Mouse (Mus musculus): ENCODE data around the gene Srcin1. TPM values are rescaled to one million over a fixed set of nuclear protein-coding genes. Genes with fewer than 3 reads are reported as not detected.

Srcin1 gene
- polyA plus RNA-seq, 1 experiment from 2014 or later, result 0.48 TPM

GRCm38 (mm10) chr11:97489589-97490324 lies 86.2 kb downstream of the Srcin1 start:
- H3K4me2 ChIP-seq (replicated peaks), result no peak overlapping the region
- no peak overlapping the region for H3K9ac ChIP-seq
- H3K4me1 ChIP-seq, result 0 out of 2 replicates have a peak, but pooled peaks cover 4% of the 10 kb centered on the region
- H3K4me3 ChIP-seq, result no peak overlapping the region
- H3K36me3 ChIP-seq, result peaks cover 83% of the 10 kb centered on the region
- 33% methylated on average over 16 of the region's 16 CpGs for WGBS
- H3K27me3 ChIP-seq, result no peaks in the 10 kb centered on the region
- peak; percentile 67 for ATAC-seq (ENCODE audit: low FRiP score, low read depth)
- no peaks in the 10 kb centered on the region for H3K9me3 ChIP-seq
- no peak overlapping the region for H3K27ac ChIP-seq

- ATAC-seq (ENCODE audit: low FRiP score, low read depth), result no peak
- Histone ChIP-seq H3K27ac (no peak overlapping the region), H3K27me3 (no peaks in the 10 kb centered on the region), H3K4me3 (no peak overlapping the region), H3K4me2 (replicated peaks) (no peak overlapping the region), H3K36me3 (peaks cover 80% of the 10 kb centered on the region), H3K9ac (no peak overlapping the region; the same call in 1 of the 2 replicates), H3K9me3 (no peaks in the 10 kb centered on the region), H3K4me1 (0 out of 2 replicates have a peak, but pooled peaks cover 4% of the 10 kb centered on the region)
- WGBS, result 72% methylated on average over 3 of the region's 3 CpGs
These were observed 88.3 kb downstream of the Srcin1 start for GRCm38 (mm10) chr11:97487656-97488055.

- peaks cover 80% of the 10 kb centered on the region for H3K36me3 ChIP-seq
- H3K27ac ChIP-seq, result no peak overlapping the region
- 80% methylated on average over 8 of the region's 8 CpGs for WGBS
These were observed 90.3 kb downstream of the Srcin1 start for GRCm38 (mm10) chr11:97485661-97486060.

GRCm38 (mm10) chr11:97479824-97480223 lies 96.2 kb downstream of the Srcin1 start:
- no peak overlapping the region for H3K27ac ChIP-seq
- H3K27me3 ChIP-seq, result no peaks in the 10 kb centered on the region
- no peak overlapping the region for H3K4me3 ChIP-seq
- H3K36me3 ChIP-seq, result peaks cover 94% of the 10 kb centered on the region
- H3K9me3 ChIP-seq, result no peaks in the 10 kb centered on the region
- H3K4me1 ChIP-seq, result peaks cover 10% of the 10 kb centered on the region; the same call in 1 of the 2 replicates
- no peak overlapping the region for H3K9ac ChIP-seq
- no peak for ATAC-seq (ENCODE audit: low FRiP score, low read depth)
- H3K4me2 ChIP-seq (replicated peaks), result no peak overlapping the region
- 90% methylated on average over 8 of the region's 8 CpGs for WGBS

More at GRCm38 (mm10) chr11:97485661-97486060, 90.3 kb downstream of the Srcin1 start:
- H3K4me1 ChIP-seq, result peaks cover 15% of the 10 kb centered on the region; the same call in 1 of the 2 replicates
- no peaks in the 10 kb centered on the region for H3K9me3 ChIP-seq
- no peak overlapping the region for H3K4me3 ChIP-seq
- no peak for ATAC-seq (ENCODE audit: low FRiP score, low read depth)
- no peak overlapping the region for H3K9ac ChIP-seq
- no peaks in the 10 kb centered on the region for H3K27me3 ChIP-seq
- H3K4me2 ChIP-seq (replicated peaks), result no peak overlapping the region

- H3K4me2 ChIP-seq (replicated peaks), result no peak overlapping the region
- peaks cover 10% of the 10 kb centered on the region; the same call in 1 of the 2 replicates for H3K4me1 ChIP-seq
- H3K27ac ChIP-seq, result no peak overlapping the region
- no peak overlapping the region for H3K4me3 ChIP-seq
- peaks cover 93% of the 10 kb centered on the region for H3K36me3 ChIP-seq
- WGBS, result 91% methylated on average over 10 of the region's 10 CpGs
- ATAC-seq (ENCODE audit: low FRiP score, low read depth), result no peak
- H3K9ac ChIP-seq, result no peak overlapping the region
- no peaks in the 10 kb centered on the region for H3K27me3 ChIP-seq
- no peaks in the 10 kb centered on the region for H3K9me3 ChIP-seq
These were observed 96.9 kb downstream of the Srcin1 start for GRCm38 (mm10) chr11:97479085-97479484.

GRCm38 (mm10) chr11:97478345-97478744 lies 97.6 kb downstream of the Srcin1 start:
- Histone ChIP-seq H3K4me2 (replicated peaks) (no peak overlapping the region), H3K9me3 (no peaks in the 10 kb centered on the region), H3K27me3 (no peaks in the 10 kb centered on the region), H3K9ac (no peak overlapping the region), H3K4me1 (peaks cover 10% of the 10 kb centered on the region; the same call in 1 of the 2 replicates), H3K4me3 (no peak overlapping the region), H3K27ac (no peak overlapping the region), H3K36me3 (peaks cover 97% of the 10 kb centered on the region)
- ATAC-seq (ENCODE audit: low FRiP score, low read depth), result no peak
- 90% methylated on average over 6 of the region's 6 CpGs for WGBS

GRCm38 (mm10) chr11:97477431-97477830 lies 98.6 kb downstream of the Srcin1 start:
- no peak for ATAC-seq (ENCODE audit: low FRiP score, low read depth)
- WGBS, result 91% methylated on average over 7 of the region's 7 CpGs
- Histone ChIP-seq H3K9me3 (no peaks in the 10 kb centered on the region), H3K27me3 (no peaks in the 10 kb centered on the region), H3K4me2 (replicated peaks) (no peak overlapping the region), H3K27ac (no peak overlapping the region), H3K9ac (no peak overlapping the region), H3K4me3 (no peak overlapping the region), H3K36me3 (peaks cover 99% of the 10 kb centered on the region), H3K4me1 (peaks cover 10% of the 10 kb centered on the region; the same call in 1 of the 2 replicates)

GRCm38 (mm10) chr11:97476334-97477095 lies 99.5 kb downstream of the Srcin1 start:
- Histone ChIP-seq H3K9me3 (no peaks in the 10 kb centered on the region), H3K36me3 (peaks cover 98% of the 10 kb centered on the region), H3K4me1 (peaks cover under 1% of the 10 kb centered on the region; the same call in 1 of the 2 replicates), H3K4me2 (replicated peaks) (no peak overlapping the region), H3K27me3 (no peaks in the 10 kb centered on the region), H3K4me3 (no peak overlapping the region), H3K27ac (no peak overlapping the region), H3K9ac (no peak overlapping the region)
- 62% methylated on average over 8 of the region's 8 CpGs for WGBS
- 0 out of 2 replicates have a peak, but pooled peaks have one; percentile 40 for ATAC-seq (ENCODE audit: low FRiP score, low read depth)

- Histone ChIP-seq H3K9me3 (no peaks in the 10 kb centered on the region), H3K4me2 (replicated peaks) (no peak overlapping the region), H3K36me3 (peaks cover 96% of the 10 kb centered on the region), H3K27ac (no peak overlapping the region), H3K27me3 (no peaks in the 10 kb centered on the region), H3K4me1 (no peaks in the 10 kb centered on the region; the same call in 1 of the 2 replicates), H3K9ac (no peak overlapping the region), H3K4me3 (no peak overlapping the region)
- no peak for ATAC-seq (ENCODE audit: low FRiP score, low read depth)
- WGBS, result 77% methylated on average over 6 of the region's 6 CpGs
These were observed 104.7 kb downstream of the Srcin1 start for GRCm38 (mm10) chr11:97471276-97471675.

- peaks cover 4% of the 10 kb centered on the region; the same call in 1 of the 2 replicates for H3K4me1 ChIP-seq
- WGBS, result 93% methylated on average over 7 of the region's 7 CpGs
- H3K9me3 ChIP-seq, result no peaks in the 10 kb centered on the region
- H3K27me3 ChIP-seq, result no peaks in the 10 kb centered on the region
- no peak for ATAC-seq (ENCODE audit: low FRiP score, low read depth)
- H3K4me2 ChIP-seq (replicated peaks), result no peak overlapping the region
- H3K4me3 ChIP-seq, result no peak overlapping the region
- no peak overlapping the region for H3K9ac ChIP-seq
- H3K27ac ChIP-seq, result no peak overlapping the region
- peaks cover 96% of the 10 kb centered on the region for H3K36me3 ChIP-seq
These were observed 106.2 kb downstream of the Srcin1 start for GRCm38 (mm10) chr11:97469828-97470227.

GRCm38 (mm10) chr11:97468639-97469287 lies 107.2 kb downstream of the Srcin1 start:
- Histone ChIP-seq H3K9me3 (no peaks in the 10 kb centered on the region), H3K9ac (peak overlapping the region; percentile 19; the same call in 1 of the 2 replicates), H3K27me3 (no peaks in the 10 kb centered on the region), H3K4me2 (replicated peaks) (no peak overlapping the region), H3K4me1 (peaks cover 4% of the 10 kb centered on the region; the same call in 1 of the 2 replicates), H3K36me3 (peaks cover 97% of the 10 kb centered on the region), H3K4me3 (no peak overlapping the region), H3K27ac (no peak overlapping the region)
- ATAC-seq (ENCODE audit: low FRiP score, low read depth), result peak; percentile 61; the same call in 1 of the 2 replicates
- 46% methylated on average over 14 of the region's 14 CpGs for WGBS
